Mouse (Mus musculus) spleen, adult 2 months (tissue): ENCODE measurements around the gene Cyp2b23. TPM values are rescaled to one million over a fixed set of nuclear protein-coding genes. Genes with fewer than 3 reads are reported as not detected.
"Not testable (repeated sequence)": the region's sequence is repeated elsewhere in the genome, so short reads cannot be mapped to it uniquely, and the experiment has no call there.

Source experiments
- DNase-seq, 2 experiments: peaks; one replicate each; pipeline versions ENCODE4 v3.0.0 to v3.0.0-alpha.2; 2012 to 2021; ENCODE audit warnings: low spot score in 2 of 2, low read depth in 1 of 2
- H3K27ac ChIP-seq: fragments of 200-500 bp; 2 replicates; pipeline ENCODE4 v1.5.1; 2012; ENCODE audit warnings: low read length, inconsistent platforms; ENCODE audit not compliant: insufficient read depth
- H3K27me3 ChIP-seq: fragments of 200-500 bp; 2 replicates; pipeline ENCODE4 v1.6.1; 2012; ENCODE audit warnings: mild to moderate bottlenecking, moderate library complexity, low read length, inconsistent platforms; ENCODE audit not compliant: control insufficient read depth, insufficient read depth
- H3K36me3 ChIP-seq: fragments of 200-500 bp; 2 replicates; pipeline ENCODE4 v1.6.1; 2012; ENCODE audit warnings: mild to moderate bottlenecking, low read length, inconsistent platforms; ENCODE audit not compliant: control insufficient read depth, insufficient read depth
- H3K4me1 ChIP-seq: fragments of 200-500 bp; 2 replicates; pipeline ENCODE4 v1.6.1; 2011; ENCODE audit warnings: inconsistent platforms; ENCODE audit not compliant: control insufficient read depth, insufficient read depth, insufficient read length
- H3K4me3 ChIP-seq: fragments of 200-500 bp; 2 replicates; pipeline ENCODE4 v1.5.1; 2011; ENCODE audit warnings: mild to moderate bottlenecking, inconsistent platforms; ENCODE audit not compliant: insufficient read depth, insufficient read length; ENCODE audit errors: extremely low read depth
- CTCF ChIP-seq: fragments of 200-500 bp; IDR thresholded peaks from 2 replicates; pipeline ENCODE4 v1.5.1; 2011; ENCODE audit warnings: mild to moderate bottlenecking, inconsistent platforms; ENCODE audit not compliant: insufficient read depth, insufficient read length, insufficient replicate concordance; ENCODE audit errors: extremely low read depth
- POLR2A ChIP-seq: fragments of 200-500 bp; IDR thresholded peaks from 2 replicates; pipeline ENCODE4 v1.6.1; 2011; ENCODE audit warnings: low read depth, low read length, inconsistent platforms
- WGBS: fragments of 180-500 bp; shearing (Covaris S2); methylation state at CpG from one replicate; pipeline ENCODE4 v1.1.7; 2018; 5-methylcytosine and 5-hydroxymethylcytosine counted together
- polyA plus RNA-seq: library from polyadenylated mRNA; depleted of rRNA; stranded (reverse); fragments of >200 nt; gene quantifications from 2 replicates; pipeline ENCODE4 v1.2.3, GENCODE M21; 2012; rRNA removed

Gene Cyp2b23
- polyA plus RNA-seq, 1 experiment = not detected

DNA sequence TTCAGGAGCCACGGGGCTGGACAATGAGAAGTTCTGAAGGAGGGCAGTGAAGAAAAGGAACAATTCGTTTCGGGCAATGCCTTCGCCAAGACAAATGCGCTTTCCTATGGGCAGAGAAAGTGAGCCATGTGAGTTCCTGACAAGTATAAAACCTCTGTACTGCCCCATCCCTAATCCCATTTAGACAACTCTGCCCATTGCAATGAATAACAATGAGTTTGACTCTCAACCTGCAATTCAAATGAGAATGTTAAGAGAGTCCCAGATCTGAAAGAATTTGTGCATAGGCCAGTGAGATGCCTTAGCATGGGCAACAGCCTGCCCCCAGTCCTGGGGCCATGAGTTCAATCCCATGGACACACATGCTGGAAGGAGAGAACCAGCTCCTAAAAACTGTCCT lies 20.2 kb downstream of the Cyp2b23 start:
- Histone ChIP-seq H3K4me3 (no peak overlapping the region), H3K27ac (no peak overlapping the region), H3K36me3 (no peaks in the 10 kb centered on the region), H3K4me1 (no peaks in the 10 kb centered on the region), H3K27me3 (no peaks in the 10 kb centered on the region)
- DNase-seq = no peak
- TF ChIP-seq POLR2A = no peak
- TF ChIP-seq CTCF = no peak
- 94% methylated on average over 5 of the region's 5 CpGs for WGBS

DNA sequence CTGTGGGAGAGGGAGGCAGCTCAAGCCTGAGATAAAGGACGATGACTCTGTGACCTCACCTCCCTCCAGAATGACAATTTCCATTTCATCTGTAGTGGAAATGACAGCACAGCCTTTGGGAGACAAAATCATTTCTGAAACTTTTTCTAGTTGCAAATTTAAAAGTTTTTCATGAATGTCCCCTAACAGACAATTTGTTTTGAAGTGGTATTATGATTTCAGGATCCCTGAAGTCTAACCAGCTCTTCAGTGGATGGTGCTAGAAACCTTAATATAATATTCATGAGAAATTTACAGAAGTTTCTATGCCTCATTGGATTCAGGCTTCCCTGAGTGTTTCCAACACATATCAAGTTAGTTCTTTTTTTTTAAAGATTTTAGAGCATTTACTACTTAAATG lies 67.9 kb downstream of the Cyp2b23 start, which contains the start of gene Vmn1r185:
Vmn1r185 (minus strand) TSS at position 101 of the 400 bp plus-strand sequence.
- not testable (repeated sequence) for H3K27ac ChIP-seq, H3K4me1 ChIP-seq, H3K4me3 ChIP-seq, H3K36me3 ChIP-seq, DNase-seq, H3K27me3 ChIP-seq
- WGBS = 77% methylated on average over 1 of the region's 1 CpGs

Other genes with a start within 250 kb of the Cyp2b23 start
- gene Nlrp9a, start 151.4 kb downstream of the Cyp2b23 start, polyA plus RNA-seq = not detected in 2 replicates
- gene Vmn1r185, start 68.0 kb downstream of the Cyp2b23 start, polyA plus RNA-seq = not detected in 2 replicates
- gene Cyp2b19, start 70.7 kb upstream of the Cyp2b23 start, polyA plus RNA-seq = not detected in 2 replicates
- not detected in 2 replicates for gene Cyp2g1, start 122.5 kb upstream of the Cyp2b23 start, polyA plus RNA-seq
- gene Cyp2a5, start 148.9 kb upstream of the Cyp2b23 start, polyA plus RNA-seq = not detected in 2 replicates